Mouse (Mus musculus): ENCODE measurements at regions not wholly inside any gene's neighbourhood (a gene's known extent, or its start where the extent isn't known, plus 50 kb on each side); places are given as distances from the start of the nearest gene placed in this dataset.

DNA sequence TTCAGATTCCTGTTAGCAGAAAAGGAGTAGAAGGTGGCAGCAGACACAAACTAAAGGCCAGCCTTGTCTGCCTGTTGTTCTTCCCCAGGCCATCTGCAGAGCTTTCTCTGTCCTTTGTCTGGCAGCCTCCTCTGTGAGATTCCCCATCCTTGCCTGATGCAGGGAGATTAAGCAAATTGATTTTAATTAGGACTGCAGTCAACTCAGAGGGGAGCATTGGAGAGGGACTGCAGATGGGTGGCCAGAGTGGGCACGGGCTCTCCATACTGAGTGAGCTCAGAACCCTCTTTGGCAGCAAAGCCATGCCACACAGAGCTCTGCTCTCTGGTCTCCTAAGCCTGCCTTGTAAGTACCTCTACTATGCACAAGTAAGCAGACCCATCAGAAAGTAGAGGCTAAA lies 158.5 kb downstream of the Maf start:
- DNase-seq (ENCODE audit: low spot score), result no peak

DNA sequence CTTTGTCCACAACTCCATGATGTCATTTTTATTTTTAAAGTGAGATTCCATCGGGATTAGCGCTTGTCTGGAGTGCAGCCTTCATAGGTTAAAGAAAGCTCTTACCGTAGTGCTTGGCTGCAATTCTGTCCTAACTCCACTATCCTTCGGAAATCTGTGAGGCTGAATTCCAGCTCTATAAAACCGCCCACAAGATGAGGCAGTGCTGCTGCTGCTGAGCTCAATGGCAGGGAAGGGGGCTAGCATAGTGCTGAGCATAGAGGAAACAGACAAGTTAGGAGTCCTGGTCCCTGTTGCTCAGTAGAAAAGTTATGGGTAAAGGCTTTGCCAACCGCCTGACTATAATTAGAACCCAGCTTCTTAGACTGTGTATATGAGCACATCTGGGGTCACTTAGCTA lies 163.5 kb downstream of the Maf start:
- DNase-seq (ENCODE audit: low spot score), result no peak

DNA sequence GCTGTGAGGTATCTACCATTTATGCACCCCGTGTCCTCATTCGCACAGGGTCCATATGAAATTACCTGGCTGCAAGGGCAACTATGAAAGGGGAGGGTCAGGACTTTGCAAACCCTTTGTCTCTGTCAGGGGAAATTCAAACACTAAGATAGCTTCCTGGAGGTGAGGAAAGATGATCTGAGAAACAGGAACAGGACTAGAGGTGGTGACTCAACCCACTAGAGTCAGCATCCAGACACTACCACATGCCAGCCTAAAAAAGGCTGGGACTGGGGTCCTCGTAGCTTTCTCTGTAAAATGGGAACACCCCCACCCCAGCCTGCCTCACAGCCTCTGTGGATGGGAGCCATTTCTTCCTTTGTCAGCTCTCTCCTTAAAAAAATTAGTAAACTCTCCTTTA lies 164.7 kb downstream of the Maf start:
- no peak for DNase-seq (ENCODE audit: low spot score)

DNA sequence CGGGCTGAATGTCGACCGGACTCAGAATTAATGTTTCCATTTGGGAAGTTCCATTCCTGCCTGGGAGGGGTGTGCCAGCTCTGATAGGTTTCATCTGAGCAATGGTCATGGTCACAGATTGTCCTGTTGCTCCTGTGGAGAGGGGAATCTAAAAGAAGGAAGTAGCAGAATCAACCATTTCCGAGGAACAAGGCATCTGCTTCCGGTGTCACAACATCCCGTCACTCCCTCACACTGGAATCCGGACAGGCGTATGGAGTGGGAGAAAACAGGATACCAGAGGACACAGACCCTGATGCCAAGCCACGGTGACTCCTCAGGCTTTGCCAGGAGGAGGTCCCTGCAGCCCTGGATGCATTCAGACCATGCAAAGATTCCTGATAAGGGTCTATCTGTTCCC lies 168.0 kb downstream of the Maf start:
- DNase-seq (ENCODE audit: low spot score), result no peak

DNA sequence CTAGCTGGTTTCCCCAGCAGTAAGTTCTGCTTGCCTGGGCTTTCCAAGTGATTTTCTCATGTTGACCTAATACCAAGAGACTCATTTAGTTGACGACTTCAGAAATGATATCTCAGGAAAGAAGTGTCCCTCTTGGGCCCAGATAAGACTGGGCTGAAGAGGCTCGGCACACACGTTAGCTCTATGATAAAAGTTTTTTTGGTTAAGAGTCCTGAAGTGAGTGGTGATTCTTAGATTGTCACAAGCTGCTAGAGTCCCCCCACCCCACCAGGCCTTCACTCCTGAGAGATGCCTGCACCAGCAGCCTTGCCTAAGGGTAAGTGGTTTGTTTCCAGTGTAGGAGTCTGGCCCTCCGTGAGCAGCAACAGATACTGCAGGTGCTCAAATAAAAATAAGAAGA lies 169.4 kb downstream of the Maf start:
- no peak for DNase-seq (ENCODE audit: low spot score)

DNA sequence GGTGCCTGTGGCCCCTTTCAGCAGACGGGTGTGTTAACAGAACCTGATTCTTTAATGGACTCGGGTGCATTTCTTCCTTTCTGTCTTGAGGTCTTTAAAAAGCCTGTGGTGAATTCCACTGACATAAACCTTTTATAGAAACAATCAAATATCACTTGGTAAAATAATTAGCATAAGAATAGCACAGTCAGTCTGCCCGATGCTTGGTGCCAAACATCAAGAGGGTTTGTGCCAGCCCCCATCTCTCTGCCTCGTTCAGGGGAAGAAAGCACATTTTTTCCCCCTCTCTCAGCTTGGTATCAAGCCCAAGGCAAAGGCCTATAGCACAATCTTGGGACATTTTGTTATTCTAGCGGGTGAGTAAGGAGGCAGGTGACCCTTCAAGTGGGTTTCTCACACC lies 169.8 kb downstream of the Maf start:
- no peak for DNase-seq (ENCODE audit: low spot score)

DNA sequence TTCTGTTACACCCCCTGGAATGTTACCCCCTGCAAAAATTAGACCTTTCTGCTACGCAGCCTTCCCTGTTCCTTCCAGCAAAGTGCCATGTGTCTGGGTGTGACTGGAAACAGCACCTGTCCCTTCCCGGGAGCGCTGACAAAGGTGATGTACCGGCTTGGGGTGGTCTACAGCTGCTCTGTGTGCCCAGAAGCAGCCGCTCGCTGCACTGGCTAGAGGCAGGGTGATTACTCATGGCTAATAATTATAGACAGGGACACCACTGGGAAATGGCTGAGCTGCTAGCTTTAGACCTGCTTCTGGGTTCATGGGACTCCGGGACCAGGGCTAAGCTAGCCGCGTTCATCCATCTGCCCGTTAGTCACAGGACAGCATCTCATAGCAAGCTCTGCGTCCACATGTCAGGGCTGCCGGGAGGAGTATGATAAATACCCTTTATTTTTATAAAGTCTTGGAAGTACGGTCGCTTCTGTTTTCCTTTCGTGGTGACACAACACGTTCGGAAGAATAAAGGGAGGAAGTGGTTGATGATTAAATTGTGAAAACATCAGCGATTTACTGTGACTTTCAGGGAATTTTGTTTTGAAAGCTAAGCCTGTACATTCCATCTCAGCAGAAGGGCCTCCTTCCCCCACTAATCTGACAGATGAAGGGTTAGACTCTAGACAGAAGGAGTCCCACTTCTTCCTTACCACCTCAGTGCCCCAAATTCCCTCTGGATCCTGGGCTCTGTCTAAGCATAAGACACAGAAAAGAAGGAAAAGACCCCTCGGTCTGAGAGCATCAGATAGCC lies 170.8 kb downstream of the Maf start:
- no peak for DNase-seq (ENCODE audit: low spot score)

DNA sequence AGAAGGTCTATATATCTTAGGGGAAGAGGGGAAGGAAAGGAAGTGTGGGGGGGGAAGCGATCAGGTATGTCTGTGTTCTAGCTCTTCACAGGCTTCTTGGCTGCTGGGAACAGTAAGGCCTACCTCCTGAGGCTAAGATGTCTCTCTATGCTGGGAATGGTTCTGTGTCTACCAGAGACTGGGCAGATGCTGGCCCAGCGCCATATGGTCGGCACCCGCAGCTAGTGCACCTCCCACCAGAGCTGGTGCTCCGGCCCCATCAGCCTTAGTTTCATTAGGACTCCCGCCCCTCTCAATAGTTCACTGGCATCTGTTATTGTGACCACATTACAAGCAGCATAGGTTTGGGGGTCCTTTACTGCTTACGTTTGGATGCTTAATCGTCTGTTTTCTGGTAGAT lies 171.6 kb downstream of the Maf start:
- no peak for DNase-seq (ENCODE audit: low spot score)

DNA sequence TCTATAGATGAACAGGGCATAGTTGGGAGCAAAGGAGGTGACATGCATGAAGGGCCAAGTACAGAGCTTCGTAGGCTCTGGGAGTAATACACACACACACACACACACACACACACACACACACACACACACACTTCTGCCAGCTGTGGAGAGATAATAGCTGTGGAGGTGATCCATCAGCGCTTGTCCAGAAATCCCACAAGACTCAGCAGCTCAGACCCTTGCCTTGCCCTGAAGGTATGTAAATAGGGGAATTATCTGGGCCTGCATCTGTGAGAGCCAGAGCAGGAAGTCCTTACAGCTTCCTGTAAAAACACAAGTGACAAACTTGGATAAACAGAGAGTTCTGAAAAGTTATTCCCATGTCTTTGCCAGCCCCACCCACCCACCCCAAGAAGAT lies 173.6 kb downstream of the Maf start:
- no peak for DNase-seq (ENCODE audit: low spot score)

DNA sequence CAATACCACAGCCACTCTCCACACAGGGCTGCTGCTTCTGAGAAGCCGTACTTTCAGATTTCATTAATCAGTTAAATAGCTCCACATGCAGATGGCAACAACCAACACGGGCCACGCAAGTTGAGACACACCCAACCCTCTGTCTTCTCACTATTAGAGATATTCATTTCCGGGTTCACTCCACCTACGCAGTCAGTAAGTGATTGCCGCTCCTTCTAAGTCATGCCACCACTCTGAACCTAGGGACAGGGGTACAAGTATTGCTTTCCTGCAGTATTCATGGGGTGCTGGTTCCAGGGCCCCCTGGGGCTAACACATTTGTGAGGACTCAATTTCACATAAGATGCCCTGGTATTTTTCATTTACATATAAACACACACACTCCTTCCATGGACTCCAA lies 176.3 kb downstream of the Maf start:
- DNase-seq (ENCODE audit: low spot score), result no peak

DNA sequence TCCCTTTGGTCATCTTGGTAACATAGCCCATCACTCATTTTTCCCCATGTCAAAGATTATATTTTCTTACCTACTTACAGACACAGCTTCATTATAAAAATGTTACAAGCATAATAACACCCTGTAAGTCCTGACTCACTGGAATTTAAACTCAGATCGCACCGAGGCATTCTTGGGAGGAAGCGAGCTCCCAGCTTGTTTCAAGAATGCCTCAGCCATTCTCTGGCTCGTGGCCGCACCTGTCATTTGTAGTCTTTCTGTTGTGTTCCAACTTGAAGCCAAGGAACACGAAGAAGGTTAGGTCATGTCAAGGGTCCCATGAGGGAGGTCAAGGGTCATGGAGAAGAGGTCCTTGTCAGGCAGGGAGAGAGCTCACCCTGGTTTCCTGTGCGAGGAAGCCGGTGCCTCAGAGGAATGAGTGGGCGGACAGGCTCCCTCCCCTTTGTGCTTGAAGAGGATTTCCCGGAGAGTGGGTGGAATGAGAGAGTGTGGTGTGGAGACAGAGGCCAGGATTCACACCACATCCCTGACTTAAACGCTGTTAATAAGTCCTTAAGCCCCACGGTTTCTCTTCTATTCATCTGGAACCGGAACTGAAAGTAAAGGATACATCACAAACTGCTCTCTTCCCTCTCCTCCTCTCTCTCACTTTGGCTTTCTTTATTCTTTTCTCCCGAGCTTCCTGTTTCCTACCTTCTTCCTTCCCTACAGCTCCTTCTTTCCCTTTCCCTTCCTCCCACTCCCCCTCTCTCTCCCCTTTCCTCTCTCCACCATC lies 177.8 kb downstream of the Maf start:
- peak; percentile 22 for DNase-seq (ENCODE audit: low spot score)

DNA sequence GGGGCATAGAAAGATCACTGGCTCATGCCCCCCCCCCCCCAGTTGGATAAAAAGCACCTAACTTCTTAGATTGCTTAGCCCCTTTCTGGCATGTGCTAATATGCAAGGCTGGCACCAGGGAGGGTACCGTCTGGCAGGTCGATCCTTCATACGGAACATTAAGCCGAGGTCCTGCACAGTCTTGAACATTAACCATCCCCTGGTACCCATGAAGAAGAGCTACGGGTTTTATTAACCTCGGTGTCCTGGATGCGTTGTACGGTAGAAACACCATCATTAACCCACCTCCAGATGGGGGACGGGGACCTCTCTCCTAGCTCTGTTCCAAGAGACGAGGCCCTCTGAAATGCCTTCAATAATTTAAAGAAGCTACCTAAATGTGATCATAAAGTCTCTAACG lies 178.7 kb downstream of the Maf start:
- DNase-seq (ENCODE audit: low spot score), result no peak

DNA sequence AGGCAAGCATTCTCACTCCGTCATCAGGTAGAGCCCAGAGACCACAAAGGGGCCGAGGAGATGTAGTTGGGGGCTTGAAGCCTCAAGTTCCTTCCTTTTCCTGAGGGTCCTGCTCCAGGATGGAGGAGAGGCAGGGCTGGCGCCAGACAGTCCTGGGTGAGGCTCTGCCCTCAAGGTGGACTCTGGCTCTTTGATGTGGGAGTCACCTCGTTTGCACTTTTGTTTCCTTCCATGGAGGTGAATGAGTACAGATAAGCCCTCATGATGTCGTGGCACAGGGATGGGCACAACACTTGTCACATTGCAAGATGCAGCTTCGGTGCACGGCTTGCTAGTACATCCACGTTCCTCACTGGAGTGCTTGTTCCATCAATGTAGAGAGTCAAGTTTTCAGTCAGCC lies 182.4 kb downstream of the Maf start:
- no peak for DNase-seq (ENCODE audit: low spot score)

DNA sequence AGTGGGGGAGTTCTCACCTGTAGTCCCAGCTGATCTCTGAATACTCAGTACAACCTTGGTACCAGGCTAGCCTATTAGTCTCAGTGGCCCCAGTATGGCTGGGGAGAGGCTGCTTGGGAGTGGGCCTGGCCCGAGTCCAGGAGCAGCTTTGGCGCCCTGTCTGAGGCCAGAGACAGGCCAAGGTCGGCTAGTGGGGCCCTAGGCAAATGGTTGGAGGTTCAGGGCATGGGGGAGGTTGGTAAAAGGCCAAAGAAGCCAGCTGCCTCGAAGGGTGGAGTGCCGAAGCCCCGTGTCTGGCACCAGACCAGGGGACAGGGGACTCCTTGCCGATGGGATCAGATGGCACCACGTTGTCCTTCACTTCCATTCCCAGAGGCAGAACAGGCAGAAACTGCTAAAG lies 182.9 kb downstream of the Maf start:
- no peak for DNase-seq (ENCODE audit: low spot score)

DNA sequence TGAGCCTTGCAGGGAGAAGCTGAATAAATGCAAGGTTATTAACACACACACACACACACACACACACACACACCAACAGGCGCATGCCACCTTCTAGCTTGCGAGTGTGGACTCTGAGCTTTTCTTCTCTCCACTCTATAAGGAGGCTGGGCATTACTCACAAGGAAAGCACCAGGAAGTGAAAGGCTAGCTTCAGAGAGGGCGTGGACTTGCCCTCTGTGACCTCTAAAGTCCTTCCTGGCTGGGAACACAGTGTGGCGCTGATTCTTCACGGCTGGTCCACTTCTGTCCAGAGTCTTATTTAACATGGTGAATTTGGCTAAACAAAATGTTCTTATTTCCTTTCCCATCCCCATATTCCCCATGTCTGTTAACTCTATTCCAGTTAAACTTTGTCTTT lies 185.1 kb downstream of the Maf start:
- peak; percentile 35 for DNase-seq (ENCODE audit: low spot score)

DNA sequence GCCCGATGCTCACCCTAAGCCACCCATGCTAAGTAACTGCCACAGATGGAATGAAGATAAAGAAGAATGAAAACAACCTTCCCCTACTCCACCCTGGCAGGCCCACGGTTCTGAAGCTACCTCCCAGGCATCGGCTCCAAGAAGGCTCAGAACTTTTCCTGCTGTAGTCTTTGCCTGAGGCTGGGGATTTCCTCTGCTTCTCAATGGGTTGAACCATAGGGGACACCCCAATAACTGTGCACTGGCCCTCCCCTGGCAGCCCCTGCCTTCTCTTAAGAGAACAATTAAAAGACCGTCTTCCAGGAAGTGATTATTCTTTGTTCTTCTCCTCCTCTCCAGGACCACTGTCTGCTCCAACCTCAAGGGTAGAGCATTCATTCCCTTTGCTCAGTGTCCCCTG lies 191.9 kb downstream of the Maf start:
- no peak for DNase-seq (ENCODE audit: low spot score)

DNA sequence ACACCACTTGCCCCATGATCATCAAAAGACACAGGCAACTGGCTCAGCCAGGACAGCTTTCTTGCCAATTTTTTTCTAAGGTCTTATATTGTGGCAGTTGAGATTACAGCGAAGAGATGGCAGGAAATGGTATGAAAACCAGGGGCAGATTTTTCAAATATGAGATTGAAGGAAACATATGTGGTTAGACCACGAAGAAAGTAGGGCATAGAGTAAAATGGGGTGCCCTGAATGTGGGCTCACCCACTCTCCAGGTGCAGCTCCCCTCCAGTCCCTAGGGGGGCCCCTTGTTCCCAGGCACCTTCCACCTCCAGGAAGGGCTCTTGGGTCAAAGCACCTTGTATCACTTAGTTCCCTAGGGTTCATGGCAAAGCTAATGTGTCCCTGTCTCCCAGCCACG lies 193.1 kb downstream of the Maf start:
- no peak for DNase-seq (ENCODE audit: low spot score)

DNA sequence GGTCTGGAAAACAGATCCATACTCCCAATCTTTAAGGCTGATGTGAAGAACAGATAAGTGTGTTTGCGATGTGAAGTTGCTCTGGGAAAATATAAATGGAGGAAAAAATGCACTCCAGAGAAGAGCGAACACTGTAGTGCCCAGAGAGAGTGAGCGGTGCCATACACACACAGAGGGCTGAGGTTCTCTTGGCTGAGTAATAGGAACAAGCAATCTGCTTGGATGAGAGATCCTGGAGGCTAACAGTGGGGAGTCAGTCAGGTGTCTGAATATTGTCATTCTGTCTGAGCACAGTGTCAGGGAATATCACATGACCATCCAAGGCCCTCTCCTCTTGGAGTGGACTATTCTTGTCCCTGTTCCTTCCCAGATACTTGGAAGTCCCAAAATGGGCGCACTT lies 200.4 kb downstream of the Maf start:
- no peak for DNase-seq (ENCODE audit: low spot score)

DNA sequence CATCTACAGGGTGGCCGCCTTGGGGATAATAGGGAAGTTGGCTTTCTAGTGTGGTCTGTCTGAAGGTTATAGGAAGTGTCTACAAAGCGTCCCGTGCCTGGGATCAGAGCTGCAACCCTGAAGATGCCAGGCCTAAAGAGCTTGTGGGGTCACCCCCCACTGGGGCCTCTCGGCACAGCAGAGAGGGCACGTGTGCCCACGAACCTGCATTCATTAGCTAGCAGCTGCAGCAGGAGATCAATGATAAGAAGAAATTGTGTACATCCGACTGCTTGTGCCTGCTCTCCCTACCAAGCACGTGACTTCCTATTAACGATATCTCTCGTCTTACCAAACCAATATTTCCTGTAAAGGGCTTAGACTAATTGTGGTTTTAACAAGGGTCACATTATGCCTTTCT lies 200.9 kb downstream of the Maf start:
- DNase-seq (ENCODE audit: low spot score), result no peak

DNA sequence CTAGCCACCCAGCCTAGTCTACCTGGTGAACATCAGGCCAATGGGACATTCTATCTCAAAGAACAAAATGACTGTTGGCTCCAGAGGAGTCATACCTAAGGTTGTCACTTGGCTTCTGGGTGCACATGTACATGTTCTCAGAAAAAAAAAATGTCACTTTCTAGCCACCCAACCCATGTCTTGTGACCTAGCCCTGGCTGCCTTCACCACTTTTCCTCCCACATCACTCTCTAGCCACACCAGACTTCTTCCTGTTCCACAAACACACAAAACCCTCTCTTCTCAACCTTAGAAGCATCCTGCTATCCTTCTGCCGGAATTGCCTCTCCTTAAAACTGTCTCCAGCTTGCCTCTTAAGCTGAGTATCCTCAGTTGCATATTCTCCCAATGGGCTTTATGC lies 211.6 kb downstream of the Maf start:
- no peak for DNase-seq (ENCODE audit: low spot score)

DNA sequence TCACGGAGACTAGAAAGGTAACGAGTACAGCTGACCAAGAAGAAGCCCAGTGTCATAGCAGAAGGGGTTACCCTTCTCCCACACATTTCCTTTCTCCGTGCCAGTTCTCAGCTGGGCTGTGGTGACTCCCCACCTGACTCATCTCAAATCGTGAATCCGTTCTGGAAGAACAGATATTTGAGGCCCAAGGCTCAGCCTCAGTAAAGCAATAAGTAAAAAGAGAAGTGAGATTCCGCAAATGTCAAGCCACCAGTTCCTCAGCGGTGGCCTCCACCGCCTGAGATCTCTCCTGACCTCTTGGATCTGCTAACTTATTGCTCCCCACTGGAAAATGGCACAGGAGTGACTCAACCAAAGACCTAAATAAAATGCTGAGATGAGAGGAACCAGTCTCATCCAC lies 213.2 kb downstream of the Maf start:
- DNase-seq (ENCODE audit: low spot score), result no peak

DNA sequence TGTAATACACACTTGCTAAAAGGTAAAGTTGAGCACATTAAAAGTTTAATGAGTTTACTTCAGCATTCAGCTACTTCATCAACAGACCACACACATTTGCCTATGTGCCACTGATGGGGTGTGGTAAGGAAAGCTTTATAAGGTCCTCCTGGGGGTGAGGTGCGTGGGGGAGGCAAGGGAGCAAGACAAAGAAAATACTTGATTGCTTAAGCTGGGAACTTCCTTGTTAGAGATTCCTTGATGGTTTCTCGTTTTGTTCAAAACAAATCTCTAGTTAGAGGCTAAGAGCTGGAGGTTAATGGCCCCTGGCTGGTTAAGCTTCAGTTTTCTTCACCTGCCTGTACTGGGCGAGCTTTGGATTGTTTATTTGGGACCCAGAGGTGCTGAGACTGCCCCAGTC lies 220.7 kb downstream of the Maf start:
- DNase-seq (ENCODE audit: low spot score), result no peak

DNA sequence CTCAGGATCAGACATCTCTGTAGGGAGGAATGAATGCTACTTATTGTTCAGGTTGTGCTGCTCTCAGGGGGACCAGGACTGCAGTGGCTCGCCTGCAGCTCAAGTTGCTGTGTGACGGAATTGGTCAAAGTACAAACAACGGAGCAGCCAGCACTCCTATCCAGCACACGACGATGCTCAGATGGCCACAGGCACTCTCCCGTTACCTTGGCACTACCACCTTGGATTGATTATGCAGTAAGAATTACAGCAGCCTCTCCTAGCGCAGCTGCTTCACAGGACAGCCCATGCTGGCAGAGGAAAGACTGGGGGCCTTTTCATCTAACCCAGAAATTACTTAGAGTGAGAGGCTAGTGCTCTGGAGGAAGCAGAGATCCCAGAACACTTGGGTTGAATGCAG lies 226.5 kb downstream of the Maf start:
- DNase-seq (ENCODE audit: low spot score), result no peak

Measured in urinary bladder, postnatal 14 days (tissue).